Mouse (Mus musculus): ENCODE data around the gene St3gal3.

- TF ChIP-seq CTCF (IDR thresholded peaks at IDR 0.05; ENCODE audit: low read depth) (no peak), EP300 (IDR thresholded peaks at IDR 0.05; ENCODE audit: low read depth) (no peak)
Observed at GRCm38 (mm10) chr4:118076648-118077047, 58.1 kb downstream of the St3gal3 start.
